Mouse (Mus musculus): ENCODE results near the gene Inpp1. TPM values are rescaled to one million over a fixed set of nuclear protein-coding genes. Genes with fewer than 3 reads are reported as not detected.

Inpp1 gene
- total and polyA plus RNA-seq, 2 experiments: 5.6 to 7.3 TPM

DNA sequence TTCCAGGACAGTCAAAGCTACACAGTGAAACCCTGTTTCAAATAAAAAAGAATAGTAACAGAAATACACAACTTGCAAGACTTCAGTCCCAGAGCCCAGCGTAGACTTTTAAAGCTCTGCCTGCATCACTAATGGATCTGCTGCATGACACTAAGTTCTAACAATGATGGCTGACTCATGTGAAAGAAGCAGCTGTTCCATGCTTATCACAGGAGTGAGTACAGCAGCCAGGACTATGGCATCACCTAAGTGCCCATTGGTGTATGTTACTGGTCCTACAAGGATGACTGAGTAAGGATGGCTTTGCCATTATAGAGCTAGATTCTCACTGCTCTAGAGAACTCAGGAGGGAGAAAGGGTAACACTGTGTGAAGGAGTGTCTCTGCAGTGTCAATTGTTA is 30.2 kb downstream of the Inpp1 start:
- Histone ChIP-seq H3K4me1 (ENCODE audit: control insufficient read depth, insufficient read depth, low read length) (no peaks in the 10 kb centered on the region), H3K27ac (replicated peaks; ENCODE audit: insufficient read depth, low read depth, low read length) (no peak overlapping the region), H3K4me3 (ENCODE audit: insufficient read depth, low read depth, low read length) (no peak overlapping the region), H3K27me3 (ENCODE audit: control insufficient read depth, insufficient read depth, low read length) (no peaks in the 10 kb centered on the region), H3K36me3 (ENCODE audit: control insufficient read depth, insufficient read depth, low read length) (peaks cover 28% of the 10 kb centered on the region), H3K79me2 (ENCODE audit: control insufficient read depth, insufficient read depth, low read length) (no peaks in the 10 kb centered on the region), H3K9ac (ENCODE audit: low read depth, low read length) (no peak overlapping the region)
- WGBS: 100% methylated on average over 1 of the region's 1 CpGs
- no peak for DNase-seq (ENCODE audit: extremely low read depth, low read depth, low spot score)
- TF ChIP-seq POLR2A (IDR thresholded peaks at IDR 0.05; ENCODE audit: extremely low read depth, insufficient read depth, low read length) (no peak), CTCF (IDR thresholded peaks at IDR 0.05; ENCODE audit: low read depth, low read length) (no peak)

DNA sequence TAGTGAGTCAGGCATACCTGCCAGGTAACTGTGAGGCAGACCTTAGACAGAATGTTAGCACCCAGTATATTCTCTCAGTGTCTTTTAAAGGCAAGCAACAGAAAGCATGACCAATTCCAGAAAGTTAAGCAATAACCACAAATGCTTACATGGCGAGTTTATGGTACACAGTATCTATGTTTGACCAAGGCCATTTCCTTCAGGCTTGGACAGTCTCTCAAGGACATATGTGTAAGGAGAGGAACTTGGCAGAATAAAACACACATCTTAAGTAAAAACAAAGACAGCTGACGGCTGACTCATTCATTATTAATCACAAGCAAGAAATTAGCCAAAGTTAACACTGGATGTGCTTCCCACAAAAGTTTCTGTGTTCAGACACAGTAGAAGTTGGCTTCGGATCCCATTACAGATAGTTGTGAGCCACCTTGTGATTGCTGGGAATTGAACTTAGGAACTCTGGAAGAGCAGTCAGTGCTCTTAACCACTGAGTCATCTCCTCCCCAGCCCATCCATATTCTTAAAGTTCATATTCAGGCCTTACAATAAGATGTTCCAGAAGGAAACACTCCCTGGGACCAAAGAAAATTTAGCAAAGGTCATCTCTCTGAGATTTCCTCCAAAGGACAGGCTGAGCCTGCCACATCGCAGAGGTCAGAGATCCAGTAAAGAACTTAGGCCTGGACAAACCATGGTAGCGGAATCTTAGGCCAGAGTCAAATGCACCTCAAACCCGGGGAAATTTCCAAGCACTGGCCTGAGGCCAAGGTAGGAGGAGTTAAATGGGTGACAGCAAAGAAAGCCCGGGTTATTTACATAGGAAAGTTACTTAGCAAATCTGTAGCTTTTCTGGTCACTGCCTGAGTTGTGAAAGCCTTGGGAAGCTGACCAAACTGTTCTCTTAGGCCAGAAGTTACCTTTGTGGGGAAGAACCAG is 52.0 kb downstream of the Inpp1 start:
- Histone ChIP-seq H3K4me3 (ENCODE audit: insufficient read depth, low read depth, low read length) (no peak overlapping the region), H3K9ac (ENCODE audit: low read depth, low read length) (no peak overlapping the region), H3K27ac (replicated peaks; ENCODE audit: insufficient read depth, low read depth, low read length) (no peak overlapping the region; the same call in 1 of the 2 replicates), H3K4me1 (ENCODE audit: control insufficient read depth, insufficient read depth, low read length) (no peaks in the 10 kb centered on the region; the same call in 1 of the 2 replicates), H3K79me2 (ENCODE audit: control insufficient read depth, insufficient read depth, low read length) (no peaks in the 10 kb centered on the region), H3K36me3 (ENCODE audit: control insufficient read depth, insufficient read depth, low read length) (no peaks in the 10 kb centered on the region), H3K27me3 (ENCODE audit: control insufficient read depth, insufficient read depth, low read length) (no peaks in the 10 kb centered on the region)
- 45% methylated on average over 7 of the region's 7 CpGs for WGBS
- DNase-seq (ENCODE audit: extremely low read depth, low read depth, low spot score): peak; percentile 66
- TF ChIP-seq CTCF (IDR thresholded peaks at IDR 0.05; ENCODE audit: low read depth, low read length): no peak
- TF ChIP-seq POLR2A (IDR thresholded peaks at IDR 0.05; ENCODE audit: extremely low read depth, insufficient read depth, low read length): no peak

DNA sequence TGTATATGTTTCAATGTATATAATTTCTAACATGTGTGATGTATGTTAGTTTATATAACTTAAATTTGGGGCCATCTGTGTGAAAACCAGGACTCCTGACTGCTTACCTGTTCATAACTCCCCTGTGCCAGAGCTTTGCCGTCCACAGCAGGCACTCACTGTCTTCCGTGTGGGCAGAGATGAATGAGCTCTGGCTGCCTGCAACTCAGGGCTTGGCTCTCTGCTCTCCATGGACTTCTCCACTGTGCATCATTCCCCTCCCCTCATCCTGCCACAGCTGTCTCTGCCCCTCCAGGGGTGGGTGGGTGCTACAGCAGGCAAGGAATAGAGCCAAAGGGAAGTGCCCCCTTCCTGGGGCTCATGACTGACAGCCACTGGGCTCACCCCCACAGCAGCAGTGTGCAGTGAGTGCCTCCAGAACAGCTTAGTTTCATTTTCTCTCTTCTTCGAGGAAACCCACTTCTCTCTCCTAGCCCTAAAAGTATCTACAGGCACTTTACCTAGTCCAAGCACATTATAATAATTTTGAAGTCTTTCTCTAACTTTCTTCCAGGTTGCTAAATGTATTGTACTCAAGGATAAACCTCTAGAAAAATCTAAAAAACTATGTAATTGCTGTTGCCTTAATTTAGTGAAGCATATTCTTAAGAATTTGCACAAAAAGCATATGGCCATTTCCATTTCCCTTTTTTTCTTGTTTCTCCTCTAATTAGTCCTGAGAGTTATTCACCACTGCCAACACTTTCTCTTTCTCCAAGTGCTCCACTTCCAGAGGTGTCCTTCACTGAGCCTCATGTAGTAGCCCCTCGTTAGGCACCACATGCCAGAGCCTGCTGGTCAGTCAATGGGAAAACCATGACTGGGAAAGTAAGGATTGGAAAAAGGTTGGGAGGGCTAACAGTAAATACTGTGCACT is 53.3 kb downstream of the Inpp1 start:
- Histone ChIP-seq H3K4me3 (ENCODE audit: insufficient read depth, low read depth, low read length) (no peak overlapping the region), H3K27ac (replicated peaks; ENCODE audit: insufficient read depth, low read depth, low read length) (no peak overlapping the region), H3K79me2 (ENCODE audit: control insufficient read depth, insufficient read depth, low read length) (no peaks in the 10 kb centered on the region), H3K36me3 (ENCODE audit: control insufficient read depth, insufficient read depth, low read length) (no peaks in the 10 kb centered on the region), H3K27me3 (ENCODE audit: control insufficient read depth, insufficient read depth, low read length) (no peaks in the 10 kb centered on the region), H3K9ac (ENCODE audit: low read depth, low read length) (no peak overlapping the region), H3K4me1 (ENCODE audit: control insufficient read depth, insufficient read depth, low read length) (no peaks in the 10 kb centered on the region; the same call in 1 of the 2 replicates)
- DNase-seq (ENCODE audit: extremely low read depth, low read depth, low spot score): no peak
- WGBS: 70% methylated on average over 4 of the region's 4 CpGs
- no peak for TF ChIP-seq CTCF (IDR thresholded peaks at IDR 0.05; ENCODE audit: low read depth, low read length)
- TF ChIP-seq POLR2A (IDR thresholded peaks at IDR 0.05; ENCODE audit: extremely low read depth, insufficient read depth, low read length): no peak

DNA sequence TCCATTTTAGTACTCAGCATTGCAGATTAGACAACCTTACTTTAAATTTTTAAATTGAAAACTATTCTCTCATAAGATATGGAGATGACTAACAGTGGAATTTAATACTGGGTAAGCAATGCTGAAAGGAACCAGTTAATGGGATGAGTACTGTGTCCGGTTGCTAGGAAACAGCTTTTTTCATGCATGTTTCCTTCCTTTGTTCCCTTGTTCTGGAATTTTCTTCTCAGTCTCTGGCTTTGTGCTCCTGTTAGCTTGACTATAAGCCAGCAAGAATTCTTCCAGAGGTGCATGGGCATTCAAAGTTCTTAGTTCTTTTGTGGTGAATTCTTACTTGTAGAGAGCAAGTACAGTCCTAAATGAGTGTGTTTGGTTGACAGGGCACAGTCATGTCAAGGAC is 59.3 kb downstream of the Inpp1 start:
- no peak for TF ChIP-seq CTCF (IDR thresholded peaks at IDR 0.05; ENCODE audit: low read depth, low read length)
- TF ChIP-seq POLR2A (IDR thresholded peaks at IDR 0.05; ENCODE audit: extremely low read depth, insufficient read depth, low read length): no peak
- no peaks in the 10 kb centered on the region for H3K79me2 ChIP-seq (ENCODE audit: control insufficient read depth, insufficient read depth, low read length)
- no peaks in the 10 kb centered on the region for H3K27me3 ChIP-seq (ENCODE audit: control insufficient read depth, insufficient read depth, low read length)
- no peak for DNase-seq (ENCODE audit: extremely low read depth, low read depth, low spot score)
- H3K4me1 ChIP-seq (ENCODE audit: control insufficient read depth, insufficient read depth, low read length): no peaks in the 10 kb centered on the region
- no peak overlapping the region for H3K9ac ChIP-seq (ENCODE audit: low read depth, low read length)
- H3K36me3 ChIP-seq (ENCODE audit: control insufficient read depth, insufficient read depth, low read length): no peaks in the 10 kb centered on the region
- no peak overlapping the region for H3K27ac ChIP-seq (replicated peaks; ENCODE audit: insufficient read depth, low read depth, low read length)
- 87% methylated on average over 1 of the region's 1 CpGs for WGBS
- no peak overlapping the region for H3K4me3 ChIP-seq (ENCODE audit: insufficient read depth, low read depth, low read length)

DNA sequence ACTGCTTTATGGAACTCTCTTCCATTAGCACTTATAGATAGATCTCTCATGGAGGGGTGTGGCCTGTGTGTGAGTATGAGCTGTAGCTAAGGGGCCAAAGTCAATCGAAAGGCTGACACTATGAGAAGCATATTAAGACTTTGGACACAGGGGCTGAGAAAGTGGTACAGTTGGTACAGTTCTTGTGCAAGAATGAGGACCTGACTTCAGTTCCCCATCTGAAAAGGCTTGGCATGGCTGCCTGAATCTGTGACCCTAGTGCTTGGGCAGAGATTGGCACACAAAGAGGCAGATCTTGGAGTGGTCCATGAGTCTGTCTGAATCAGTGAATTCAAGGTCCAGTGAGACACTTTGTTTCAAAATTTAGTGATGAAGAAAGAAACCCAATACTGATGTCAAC is 63.2 kb downstream of the Inpp1 start:
- Histone ChIP-seq H3K27me3 (ENCODE audit: control insufficient read depth, insufficient read depth, low read length) (no peaks in the 10 kb centered on the region), H3K36me3 (ENCODE audit: control insufficient read depth, insufficient read depth, low read length) (no peaks in the 10 kb centered on the region), H3K9ac (ENCODE audit: low read depth, low read length) (no peak overlapping the region), H3K4me3 (ENCODE audit: insufficient read depth, low read depth, low read length) (no peak overlapping the region), H3K79me2 (ENCODE audit: control insufficient read depth, insufficient read depth, low read length) (no peaks in the 10 kb centered on the region), H3K27ac (replicated peaks; ENCODE audit: insufficient read depth, low read depth, low read length) (no peak overlapping the region), H3K4me1 (ENCODE audit: control insufficient read depth, insufficient read depth, low read length) (peaks cover 5% of the 10 kb centered on the region; the same call in 1 of the 2 replicates)
- TF ChIP-seq CTCF (IDR thresholded peaks at IDR 0.05; ENCODE audit: low read depth, low read length): no peak
- TF ChIP-seq POLR2A (IDR thresholded peaks at IDR 0.05; ENCODE audit: extremely low read depth, insufficient read depth, low read length): no peak
- 91% methylated on average over 1 of the region's 1 CpGs for WGBS
- DNase-seq (ENCODE audit: extremely low read depth, low read depth, low spot score): no peak
